In genomic region chr19:16773237-16774016, GRCm38 (mm10) we compare ENCODE assay signal across 11 mouse cellular contexts. TPM values are rescaled to one million over a fixed set of nuclear protein-coding genes. Genes with fewer than 3 reads are reported as not detected.
DNase-seq lines count a peak whose midpoint lies in the region; ATAC-seq and TF ChIP-seq lines count a peak whose summit lies in the region.
"Had no signal": no experiment of that assay in that cellular context is flagged by ENCODE, and none has a peak within 500 bp of the region (broad histone marks: within the 10 kb centered on the region; RNA-seq: fewer than 3 reads in every experiment).

No protein-coding gene starts in this region.

- H3K36me3 ChIP-seq in heart, embryonic 11.5 days (ENCODE audit: control insufficient read depth, insufficient read depth, low read length), result no peaks in the 10 kb centered on the region
- H3K36me3 ChIP-seq in midbrain, embryonic 11.5 days (ENCODE audit: control insufficient read depth, insufficient read depth, low read length), result no peaks in the 10 kb centered on the region
- H3K36me3 ChIP-seq in midbrain, embryonic 16.5 days (ENCODE audit: control insufficient read depth, insufficient read depth, low read length), result no peaks in the 10 kb centered on the region
- H3K36me3 ChIP-seq in stomach, postnatal 0 days (ENCODE audit: control insufficient read depth, insufficient read depth, low read length), result no peaks in the 10 kb centered on the region
- H3K36me3 ChIP-seq: stomach, embryonic 15.5 days had no signal

- 62% methylated on average over 11 of the region's 11 CpGs for WGBS in heart, embryonic 11.5 days (ENCODE audit: insufficient replicate concordance)
- 70% methylated on average over 11 of the region's 11 CpGs for WGBS in midbrain, embryonic 11.5 days
- WGBS in midbrain, embryonic 16.5 days, result 71% methylated on average over 11 of the region's 11 CpGs
- 54% methylated on average over 11 of the region's 11 CpGs for WGBS in stomach, postnatal 0 days

- DNase-seq in heart, adult 11 months, result no peak
- peak; percentile 51 for DNase-seq in midbrain, embryonic 11.5 days (ENCODE audit: low spot score, missing footprints)
- DNase-seq in stomach, postnatal 0 days (ENCODE audit: low spot score), result peak; percentile 16
- DNase-seq in layer of hippocampus, adult 9-10 months (ENCODE audit: low spot score), result no peak
- no peak for DNase-seq in left cerebral cortex, adult 9 months (ENCODE audit: low spot score in 2 of 2)
- DNase-seq: cerebellum, adult 2 months; heart, adult 2 months had no signal

- H3K4me1 ChIP-seq in heart, embryonic 11.5 days (ENCODE audit: control insufficient read depth, insufficient read depth, low read length), result peaks cover 3% of the 10 kb centered on the region; the same call in 1 of the 2 replicates
- H3K4me1 ChIP-seq in midbrain, embryonic 11.5 days (ENCODE audit: control insufficient read depth, insufficient read depth, low read length), result no peaks in the 10 kb centered on the region
- H3K4me1 ChIP-seq in midbrain, embryonic 16.5 days (ENCODE audit: control insufficient read depth, insufficient read depth, low read length), result no peaks in the 10 kb centered on the region
- H3K4me1 ChIP-seq in stomach, postnatal 0 days (replicated peaks; ENCODE audit: control insufficient read depth, insufficient read depth), result no peaks in the 10 kb centered on the region
- H3K4me1 ChIP-seq: stomach, embryonic 15.5 days had no signal

- H3K4me3 ChIP-seq in heart, embryonic 11.5 days (ENCODE audit: low read depth, low read length), result no peak overlapping the region
- H3K4me3 ChIP-seq in midbrain, embryonic 11.5 days (ENCODE audit: low read depth, low read length), result no peak overlapping the region
- H3K4me3 ChIP-seq in midbrain, embryonic 16.5 days (ENCODE audit: low read depth, low read length), result no peak overlapping the region
- peak overlapping the region; percentile 6; the same call in 1 of the 2 replicates for H3K4me3 ChIP-seq in stomach, postnatal 0 days (ENCODE audit: low read depth, low read length)
- H3K4me3 ChIP-seq: heart, adult 2 months; stomach, embryonic 15.5 days had no signal

- H3K27ac ChIP-seq in heart, embryonic 11.5 days (ENCODE audit: low read depth, low read length), result no peak overlapping the region
- H3K27ac ChIP-seq in midbrain, embryonic 11.5 days (ENCODE audit: low read depth, low read length), result no peak overlapping the region
- no peak overlapping the region for H3K27ac ChIP-seq in midbrain, embryonic 16.5 days (ENCODE audit: low read length)
- no peak overlapping the region for H3K27ac ChIP-seq in stomach, postnatal 0 days (replicated peaks)
- H3K27ac ChIP-seq: heart, adult 2 months; stomach, embryonic 15.5 days had no signal

- peak overlapping the region; percentile 41 for H3K4me2 ChIP-seq in heart, embryonic 11.5 days
- no peak overlapping the region for H3K4me2 ChIP-seq in midbrain, embryonic 11.5 days
- H3K4me2 ChIP-seq in midbrain, embryonic 16.5 days (ENCODE audit: low read length), result no peak overlapping the region
- H3K4me2 ChIP-seq in stomach, postnatal 0 days (replicated peaks; ENCODE audit: low read depth), result peak overlapping the region; percentile 31
- H3K4me2 ChIP-seq: stomach, embryonic 15.5 days had no signal

- H3K27me3 ChIP-seq in heart, embryonic 11.5 days (ENCODE audit: control insufficient read depth, insufficient read depth, low read length), result no peaks in the 10 kb centered on the region
- no peaks in the 10 kb centered on the region for H3K27me3 ChIP-seq in midbrain, embryonic 11.5 days (ENCODE audit: control insufficient read depth, insufficient read depth, low read length)
- no peaks in the 10 kb centered on the region for H3K27me3 ChIP-seq in midbrain, embryonic 16.5 days (ENCODE audit: control insufficient read depth, insufficient read depth, low read depth, low read length)
- no peaks in the 10 kb centered on the region for H3K27me3 ChIP-seq in stomach, postnatal 0 days (ENCODE audit: control insufficient read depth, insufficient read depth, low read length)
- H3K27me3 ChIP-seq: stomach, embryonic 15.5 days had no signal

- TF ChIP-seq EP300 in stomach, postnatal 0 days (optimal IDR thresholded peaks at IDR 0.05), result no peak

- no peak for ATAC-seq in heart, embryonic 11.5 days (replicated peaks; ENCODE audit: insufficient number of reproducible peaks, low FRiP score, low TSS enrichment)
- no peak for ATAC-seq in midbrain, embryonic 11.5 days (ENCODE audit: low FRiP score)
- no peak; the same call in 1 of the 2 replicates for ATAC-seq in midbrain, embryonic 16.5 days
- ATAC-seq in granulocyte monocyte progenitor cell, adult 5-6 weeks (replicated peaks; ENCODE audit: poor library complexity, severe bottlenecking), result peak; percentile 73
- ATAC-seq in stomach, postnatal 0 days (ENCODE audit: low FRiP score, low TSS enrichment), result no peak

- peak; percentile 54 for TF ChIP-seq CTCF in stomach, postnatal 0 days (IDR thresholded peaks at IDR 0.05; ENCODE audit: low read depth)

- H3K9me3 ChIP-seq in heart, embryonic 11.5 days (replicated peaks; ENCODE audit: control insufficient read depth, low read length), result no peaks in the 10 kb centered on the region
- H3K9me3 ChIP-seq in midbrain, embryonic 11.5 days (ENCODE audit: control insufficient read depth, low read length), result no peaks in the 10 kb centered on the region
- no peaks in the 10 kb centered on the region for H3K9me3 ChIP-seq in midbrain, embryonic 16.5 days (replicated peaks; ENCODE audit: control insufficient read depth, low read length, poor library complexity, severe bottlenecking)
- no peaks in the 10 kb centered on the region for H3K9me3 ChIP-seq in stomach, postnatal 0 days (ENCODE audit: control insufficient read depth, low read length)
- H3K9me3 ChIP-seq: stomach, embryonic 15.5 days had no signal

- no peak overlapping the region for H3K9ac ChIP-seq in heart, embryonic 11.5 days (ENCODE audit: low read depth, low read length)
- H3K9ac ChIP-seq in midbrain, embryonic 11.5 days (ENCODE audit: low read length), result no peak overlapping the region
- H3K9ac ChIP-seq in midbrain, embryonic 16.5 days (ENCODE audit: low read depth, low read length), result no peak overlapping the region
- no peak overlapping the region for H3K9ac ChIP-seq in stomach, postnatal 0 days (ENCODE audit: low read length)
- H3K9ac ChIP-seq: stomach, embryonic 15.5 days had no signal

RNA-seq across cellular contexts. Expression of gene Vps13a, which starts 7.3 kb away (rescaled TPM):
- polyA plus RNA-seq in heart, embryonic 11.5 days (2014; fragmentation: Nextera tagmentation; extraction: Ambion mirVana), result 8.7 and 12.1 TPM in 2 replicates
- 12.4 and 13.4 TPM in 2 replicates for polyA plus RNA-seq in midbrain, embryonic 11.5 days (2014; fragmentation: Nextera tagmentation; extraction: Ambion mirVana)
- polyA plus RNA-seq in midbrain, embryonic 16.5 days (2015; fragmentation: Nextera tagmentation; extraction: Ambion mirVana), result 8.7 and 9.4 TPM in 2 replicates
- total RNA-seq in granulocyte monocyte progenitor cell, adult 5-6 weeks (2014; fragmentation: Nextera tagmentation), result 50.6 and 60.5 TPM in 2 replicates
- 63.0 and 65.9 TPM in 2 replicates for total RNA-seq in granulocyte monocyte progenitor cell, adult 5-6 weeks (2017)
- 5.9 and 6.2 TPM in 2 replicates for polyA plus RNA-seq in stomach, postnatal 0 days (2015; fragmentation: Nextera tagmentation; extraction: Ambion mirVana)

Comparison
In these comparisons a context has a peak if more than half of its experiments do, and no peak if none do; other contexts are left out.
1. H3K4me2 ChIP-seq: peak in heart, embryonic 11.5 days (single experiment) and stomach, postnatal 0 days (single experiment); none in midbrain, embryonic 11.5 days (single experiment) and midbrain, embryonic 16.5 days (single experiment).
2. DNase-seq: peak in midbrain, embryonic 11.5 days (single experiment) and stomach, postnatal 0 days (single experiment); none in heart, adult 11 months (single experiment), layer of hippocampus, adult 9-10 months (single experiment) and left cerebral cortex, adult 9 months (0 of 2).